Mouse (Mus musculus): ENCODE data around the gene Polr2b. TPM values are rescaled to one million over a fixed set of nuclear protein-coding genes. Genes with fewer than 3 reads are reported as not detected.

Polr2b gene
- polyA plus RNA-seq, 1 experiment from 2014 or later: 23.6 TPM

DNA sequence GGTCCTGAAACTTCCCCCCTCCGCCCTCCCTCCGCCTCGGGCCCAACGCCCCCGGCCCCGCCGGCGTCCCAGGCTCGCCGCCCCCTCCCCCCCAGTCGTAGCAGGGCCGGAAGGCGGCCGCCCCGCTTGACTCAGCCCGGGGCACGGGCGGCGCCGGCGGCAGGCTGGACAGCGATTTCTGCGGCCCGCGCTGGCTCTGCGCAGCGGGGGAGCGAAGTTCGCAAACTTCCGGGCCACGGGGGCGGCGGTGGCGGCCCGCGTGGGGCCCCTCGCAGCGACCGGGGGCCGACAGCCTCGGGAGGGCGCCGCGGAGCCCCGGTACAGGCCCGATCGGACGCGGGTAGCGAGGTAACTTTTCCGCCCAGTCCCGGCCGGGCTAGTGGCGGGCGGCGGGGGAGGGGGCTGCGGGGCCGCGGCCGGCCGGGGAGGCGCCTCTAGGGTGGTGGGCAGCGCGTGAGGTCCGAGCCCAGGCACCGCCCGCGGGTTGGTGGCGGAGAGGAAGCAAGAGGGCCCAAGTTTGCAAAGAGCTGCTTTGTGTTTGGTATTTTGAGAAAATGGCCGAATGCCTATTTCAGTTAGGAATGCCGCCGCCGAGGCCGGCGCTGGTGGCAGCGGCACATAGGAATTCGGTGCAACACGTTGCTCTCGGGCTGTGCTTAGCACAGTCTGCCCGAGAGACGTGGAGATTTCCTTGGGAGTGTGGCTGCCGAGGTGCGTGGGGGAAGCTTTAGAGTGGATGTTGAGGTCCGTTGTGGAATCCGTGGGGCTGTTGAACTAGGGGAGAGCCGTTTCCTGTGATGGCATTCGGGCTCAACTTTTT lies 43.7 kb upstream of the Polr2b start:
- ATAC-seq (peak; percentile 70), DNase-seq (ENCODE audit: low spot score) (peak; percentile 65)
- Histone ChIP-seq H3K4me2 (replicated peaks; ENCODE audit: low read depth, low read length) (peak overlapping the region; percentile 71), H3K9ac (replicated peaks; ENCODE audit: low read depth) (peak overlapping the region; percentile 82), H3K27ac (ENCODE audit: low read length) (peak overlapping the region; percentile 98), H3K9me3 (ENCODE audit: low read length) (no peaks in the 10 kb centered on the region), H3K4me3 (ENCODE audit: low read depth, low read length) (peak overlapping the region; percentile 94), H3K27me3 (replicated peaks; ENCODE audit: insufficient read depth, low read length) (no peaks in the 10 kb centered on the region), H3K36me3 (ENCODE audit: insufficient read depth, low read length) (peaks cover 3% of the 10 kb centered on the region; the same call in 1 of the 2 replicates), H3K4me1 (ENCODE audit: insufficient read depth, low read depth, low read length) (peaks cover 5% of the 10 kb centered on the region; the same call in 1 of the 2 replicates)
- TF ChIP-seq CTCF (IDR thresholded peaks at IDR 0.05) (no peak), EP300 (IDR thresholded peaks at IDR 0.05) (no peak)
- under 1% methylated on average over 42 of the region's 87 CpGs for WGBS

DNA sequence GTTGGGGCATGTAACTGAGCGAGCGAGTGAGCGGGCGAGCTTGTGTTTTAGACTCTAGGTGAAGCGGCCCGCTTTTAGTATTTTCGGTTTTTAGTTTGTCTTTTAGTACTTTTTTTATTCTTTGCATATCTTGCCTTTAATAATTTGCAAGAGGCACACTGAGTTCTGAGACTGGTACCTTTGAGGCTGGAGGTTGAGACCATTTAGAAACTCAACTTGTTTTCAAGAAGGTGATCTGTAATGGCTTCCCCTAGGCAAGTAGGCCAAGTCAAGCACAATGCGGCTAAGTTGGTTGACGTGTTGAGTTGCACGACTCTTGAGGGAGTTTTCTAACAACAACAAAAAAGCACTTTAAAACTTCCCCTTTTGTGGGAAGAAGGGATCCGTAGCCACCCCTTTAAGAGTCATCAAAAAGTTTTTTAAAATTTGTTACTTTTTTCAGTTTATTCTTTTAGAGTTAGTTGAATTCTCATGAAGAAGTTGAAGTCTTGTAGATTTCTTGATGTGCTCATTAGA lies 43.0 kb upstream of the Polr2b start:
- Histone ChIP-seq H3K27ac (ENCODE audit: low read length) (peak overlapping the region; percentile 98), H3K27me3 (replicated peaks; ENCODE audit: insufficient read depth, low read length) (no peaks in the 10 kb centered on the region), H3K9ac (replicated peaks; ENCODE audit: low read depth) (peak overlapping the region; percentile 82), H3K9me3 (ENCODE audit: low read length) (no peaks in the 10 kb centered on the region), H3K36me3 (ENCODE audit: insufficient read depth, low read length) (peaks cover 3% of the 10 kb centered on the region; the same call in 1 of the 2 replicates), H3K4me2 (replicated peaks; ENCODE audit: low read depth, low read length) (peak overlapping the region; percentile 71), H3K4me1 (ENCODE audit: insufficient read depth, low read depth, low read length) (peaks cover 5% of the 10 kb centered on the region; the same call in 1 of the 2 replicates), H3K4me3 (ENCODE audit: low read depth, low read length) (peak overlapping the region; percentile 94)
- no peak for ATAC-seq
- no peak for TF ChIP-seq CTCF (IDR thresholded peaks at IDR 0.05)
- TF ChIP-seq EP300 (IDR thresholded peaks at IDR 0.05): no peak
- peak; percentile 51 for DNase-seq (ENCODE audit: low spot score)
- WGBS: 4% methylated on average over 11 of the region's 11 CpGs

DNA sequence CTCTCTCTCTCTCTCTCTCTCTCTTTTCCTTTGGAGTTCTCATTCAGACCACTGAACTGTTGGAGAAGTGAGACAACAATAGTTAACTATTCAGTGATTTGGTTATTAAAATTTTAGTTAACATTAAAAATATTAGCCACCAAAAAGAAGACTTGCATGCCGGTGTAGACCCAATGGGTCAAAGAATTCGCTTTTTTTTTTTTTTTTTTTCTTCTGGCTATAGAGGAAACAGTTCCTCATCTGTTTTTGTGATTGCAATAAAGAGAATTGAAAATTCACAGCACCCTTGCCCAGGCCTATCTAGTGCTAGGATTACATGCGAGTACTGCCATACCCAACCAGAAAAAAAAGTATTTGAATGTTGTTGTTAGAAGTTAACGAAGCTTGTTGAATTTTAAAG lies 42.5 kb upstream of the Polr2b start:
- no peak overlapping the region for H3K27ac ChIP-seq (ENCODE audit: low read length)
- no peak overlapping the region for H3K9ac ChIP-seq (replicated peaks; ENCODE audit: low read depth)

DNA sequence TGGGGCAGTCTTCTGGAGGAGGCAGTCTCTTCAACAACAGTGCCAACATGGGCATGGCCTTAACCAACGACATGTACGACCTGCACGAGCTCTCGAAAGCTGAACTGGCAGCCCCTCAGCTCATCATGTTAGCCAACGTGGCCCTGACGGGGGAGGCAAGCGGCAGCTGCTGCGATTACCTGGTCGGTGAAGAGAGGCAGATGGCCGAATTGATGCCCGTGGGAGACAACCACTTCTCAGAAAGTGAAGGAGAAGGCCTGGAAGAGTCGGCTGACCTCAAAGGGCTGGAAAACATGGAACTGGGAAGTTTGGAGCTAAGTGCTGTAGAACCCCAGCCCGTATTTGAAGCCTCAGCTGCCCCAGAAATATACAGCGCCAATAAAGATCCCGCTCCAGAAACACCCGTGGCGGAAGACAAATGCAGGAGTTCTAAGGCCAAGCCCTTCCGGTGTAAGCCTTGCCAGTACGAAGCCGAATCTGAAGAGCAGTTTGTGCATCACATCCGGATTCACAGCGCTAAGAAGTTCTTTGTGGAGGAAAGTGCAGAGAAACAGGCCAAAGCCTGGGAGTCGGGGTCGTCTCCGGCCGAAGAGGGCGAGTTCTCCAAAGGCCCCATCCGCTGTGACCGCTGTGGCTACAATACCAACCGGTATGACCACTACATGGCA lies 41.9 kb upstream of the Polr2b start:
- H3K36me3 ChIP-seq (ENCODE audit: insufficient read depth, low read length): peaks cover 3% of the 10 kb centered on the region; the same call in 1 of the 2 replicates

More for the DNA sequence above, 42.5 kb upstream of the Polr2b start:
- Histone ChIP-seq H3K4me3 (ENCODE audit: low read depth, low read length) (peak overlapping the region; percentile 94; the same call in 1 of the 2 replicates), H3K9me3 (ENCODE audit: low read length) (no peaks in the 10 kb centered on the region), H3K4me2 (replicated peaks; ENCODE audit: low read depth, low read length) (peak overlapping the region; percentile 71), H3K4me1 (ENCODE audit: insufficient read depth, low read depth, low read length) (peaks cover 5% of the 10 kb centered on the region; the same call in 1 of the 2 replicates), H3K36me3 (ENCODE audit: insufficient read depth, low read length) (peaks cover 3% of the 10 kb centered on the region; the same call in 1 of the 2 replicates), H3K27me3 (replicated peaks; ENCODE audit: insufficient read depth, low read length) (no peaks in the 10 kb centered on the region)
- ATAC-seq (no peak), DNase-seq (ENCODE audit: low spot score) (no peak)
- 68% methylated on average over 4 of the region's 4 CpGs for WGBS
- no peak for TF ChIP-seq CTCF (IDR thresholded peaks at IDR 0.05)
- no peak for TF ChIP-seq EP300 (IDR thresholded peaks at IDR 0.05)

DNA sequence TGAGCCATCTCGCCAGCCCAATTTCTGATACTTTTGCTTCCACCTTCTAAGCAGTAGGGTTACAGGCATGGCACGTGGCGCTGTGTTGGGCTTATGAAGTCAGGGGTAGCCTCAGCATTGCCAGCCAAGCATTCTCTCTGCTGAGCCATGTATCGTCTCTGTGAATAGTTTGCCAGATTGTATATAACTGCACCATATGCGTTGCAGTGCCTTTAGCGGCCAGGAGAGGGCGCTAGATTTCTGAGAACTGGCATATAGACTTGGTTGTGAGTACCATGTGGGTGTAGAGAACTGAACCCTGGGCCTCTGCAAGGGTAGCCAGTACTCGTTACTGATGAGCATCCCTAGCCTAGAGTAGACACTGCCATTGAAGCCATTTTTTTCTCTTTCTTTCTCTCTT lies 40.5 kb upstream of the Polr2b start:
- peaks cover 3% of the 10 kb centered on the region; the same call in 1 of the 2 replicates for H3K36me3 ChIP-seq (ENCODE audit: insufficient read depth, low read length)
- H3K4me3 ChIP-seq (ENCODE audit: low read depth, low read length): no peak overlapping the region
- H3K4me2 ChIP-seq (replicated peaks; ENCODE audit: low read depth, low read length): no peak overlapping the region
- TF ChIP-seq CTCF (IDR thresholded peaks at IDR 0.05) (peak; percentile 53), EP300 (IDR thresholded peaks at IDR 0.05) (no peak)
- ATAC-seq (no peak), DNase-seq (ENCODE audit: low spot score) (no peak)
- H3K27ac ChIP-seq (ENCODE audit: low read length): no peak overlapping the region
- H3K27me3 ChIP-seq (replicated peaks; ENCODE audit: insufficient read depth, low read length): no peaks in the 10 kb centered on the region
- H3K9me3 ChIP-seq (ENCODE audit: low read length): no peaks in the 10 kb centered on the region
- 73% methylated on average over 8 of the region's 8 CpGs for WGBS
- peaks cover 5% of the 10 kb centered on the region; the same call in 1 of the 2 replicates for H3K4me1 ChIP-seq (ENCODE audit: insufficient read depth, low read depth, low read length)
- no peak overlapping the region for H3K9ac ChIP-seq (replicated peaks; ENCODE audit: low read depth)

More for the DNA sequence above, 41.9 kb upstream of the Polr2b start:
- DNase-seq (ENCODE audit: low spot score) (no peak), ATAC-seq (no peak)
- Histone ChIP-seq H3K4me1 (ENCODE audit: insufficient read depth, low read depth, low read length) (peaks cover 5% of the 10 kb centered on the region; the same call in 1 of the 2 replicates), H3K9ac (replicated peaks; ENCODE audit: low read depth) (no peak overlapping the region), H3K27me3 (replicated peaks; ENCODE audit: insufficient read depth, low read length) (no peaks in the 10 kb centered on the region), H3K9me3 (ENCODE audit: low read length) (no peaks in the 10 kb centered on the region), H3K27ac (ENCODE audit: low read length) (no peak overlapping the region), H3K4me2 (replicated peaks; ENCODE audit: low read depth, low read length) (no peak overlapping the region), H3K4me3 (ENCODE audit: low read depth, low read length) (no peak overlapping the region)
- 91% methylated on average over 30 of the region's 30 CpGs for WGBS
- TF ChIP-seq EP300 (IDR thresholded peaks at IDR 0.05) (no peak), CTCF (IDR thresholded peaks at IDR 0.05) (no peak)

DNA sequence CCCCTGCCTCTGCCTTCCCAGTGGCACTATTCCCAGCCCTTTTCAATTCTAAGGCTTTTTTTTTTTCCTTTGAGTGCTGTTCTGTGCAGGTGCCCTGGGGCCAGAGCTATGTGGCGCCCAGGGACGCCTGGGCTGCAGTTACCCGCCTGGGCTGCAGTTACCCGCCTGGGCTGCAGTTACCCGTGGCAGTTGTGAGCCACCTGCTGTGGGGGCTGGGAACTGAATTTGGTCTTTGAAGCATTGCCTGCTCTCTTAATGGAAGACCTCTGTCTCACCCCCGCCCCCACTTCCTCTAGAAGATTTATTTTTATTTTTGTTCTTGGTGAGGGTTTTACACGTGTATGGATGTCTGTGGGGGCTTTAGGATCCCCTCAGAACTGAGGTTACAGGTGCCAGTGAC lies 36.8 kb upstream of the Polr2b start:
- no peak overlapping the region for H3K9ac ChIP-seq (replicated peaks; ENCODE audit: low read depth)
- H3K9me3 ChIP-seq (ENCODE audit: low read length): no peaks in the 10 kb centered on the region
- no peaks in the 10 kb centered on the region for H3K27me3 ChIP-seq (replicated peaks; ENCODE audit: insufficient read depth, low read length)
- WGBS: 74% methylated on average over 7 of the region's 7 CpGs
- no peak overlapping the region for H3K27ac ChIP-seq (ENCODE audit: low read length)
- H3K4me2 ChIP-seq (replicated peaks; ENCODE audit: low read depth, low read length): no peak overlapping the region
- TF ChIP-seq CTCF (IDR thresholded peaks at IDR 0.05) (no peak), EP300 (IDR thresholded peaks at IDR 0.05) (no peak)
- no peak overlapping the region for H3K4me3 ChIP-seq (ENCODE audit: low read depth, low read length)
- H3K4me1 ChIP-seq (ENCODE audit: insufficient read depth, low read depth, low read length): no peaks in the 10 kb centered on the region; the same call in 1 of the 2 replicates
- ATAC-seq (no peak), DNase-seq (ENCODE audit: low spot score) (no peak)
- H3K36me3 ChIP-seq (ENCODE audit: insufficient read depth, low read length): peaks cover 17% of the 10 kb centered on the region; the same call in 1 of the 2 replicates

Data from lung, postnatal 0 days (tissue).